Mouse (Mus musculus) CH12.LX (cell line): ENCODE data around the gene Chrna4. TPM values are rescaled to one million over a fixed set of nuclear protein-coding genes. Genes with fewer than 3 reads are reported as not detected.

ENCODE experiments used
- DNase-seq: peaks from one replicate; pipeline ENCODE4 v3.0.0-alpha.2; 2013; ENCODE audit errors: extremely low read depth
- H3K27ac ChIP-seq: 2 replicates; pipeline ENCODE4 v1.5.1; 2012; ENCODE audit warnings: low read depth, mild to moderate bottlenecking, control low read depth, moderate library complexity; ENCODE audit not compliant: insufficient read depth
- H3K27me3 ChIP-seq: replicated peaks from 2 replicates; pipeline ENCODE3; 2012; ENCODE audit warnings: inconsistent platforms
- H3K36me3 ChIP-seq, 2 experiments: replicated peaks in 1 of 2; 2 replicates each; pipeline versions ENCODE3 to v1.6.1; 2012; ENCODE audit warnings: inconsistent platforms in 1 of 2, low read length in 1 of 2, mild to moderate bottlenecking in 1 of 2, mixed read lengths in 1 of 2, moderate library complexity in 1 of 2; ENCODE audit not compliant: control insufficient read depth in 1 of 2, insufficient read depth in 1 of 2
- H3K4me1 ChIP-seq, 2 experiments: 2 replicates each; pipeline ENCODE4 v1.6.1; 2012; ENCODE audit warnings: inconsistent platforms in 1 of 2, moderate library complexity in 1 of 2; ENCODE audit not compliant: insufficient read depth in 2 of 2, control insufficient read depth in 1 of 2
- H3K4me2 ChIP-seq: 2 replicates; pipeline ENCODE4 v1.6.1; 2012; ENCODE audit warnings: low read depth, mild to moderate bottlenecking, control low read depth; ENCODE audit not compliant: poor library complexity, insufficient read depth, severe bottlenecking
- H3K4me3 ChIP-seq, 3 experiments: fragments of 150-350 bp in 1 of 3; sonication (generic) in 1 of 3; replicated peaks in 1 of 3; 2 replicates each; pipeline versions ENCODE3 to v1.5.1; 2011 to 2012; ENCODE audit warnings: low read depth in 2 of 3, low read length in 2 of 3, mild to moderate bottlenecking in 2 of 3, moderate library complexity in 2 of 3, control low read depth in 1 of 3, improper control_type of control experiment in 1 of 3, inconsistent platforms in 1 of 3, mixed read lengths in 1 of 3; ENCODE audit not compliant: poor library complexity in 1 of 3
- H3K79me2 ChIP-seq: replicated peaks from 2 replicates; pipeline ENCODE4 v1.6.1; 2012; ENCODE audit warnings: mild to moderate bottlenecking, moderate library complexity; ENCODE audit not compliant: control insufficient read depth, poor library complexity, insufficient read depth, severe bottlenecking; ENCODE audit errors: extremely low read depth
- H3K9ac ChIP-seq: 2 replicates; pipeline ENCODE4 v1.6.1; 2012; ENCODE audit warnings: low read depth, mild to moderate bottlenecking, control low read depth, moderate library complexity; ENCODE audit not compliant: insufficient read depth
- H3K9me3 ChIP-seq: replicated peaks from 2 replicates; pipeline ENCODE3; 2012; ENCODE audit warnings: low read length, inconsistent platforms, mixed read lengths
- BHLHE40 ChIP-seq: IDR thresholded peaks from 2 replicates; pipeline ENCODE4 v1.6.1; 2011; ENCODE audit warnings: mild to moderate bottlenecking, low read depth, low read length, improper control_type of control experiment
- CTCF ChIP-seq, 2 experiments: IDR thresholded peaks in 1 of 2; conservative IDR thresholded peaks in 1 of 2; 2 replicates each; pipeline ENCODE4 v1.5.1; 2011 to 2012; ENCODE audit warnings: low read depth in 2 of 2, low read length in 2 of 2, improper control_type of control experiment in 1 of 2, inconsistent platforms in 1 of 2, mild to moderate bottlenecking in 1 of 2, moderate library complexity in 1 of 2
- E2F4 ChIP-seq: IDR thresholded peaks from 2 replicates; pipeline ENCODE4 v1.6.1; 2011; ENCODE audit warnings: low read depth, low read length, improper control_type of control experiment; ENCODE audit not compliant: insufficient replicate concordance
- ELF1 ChIP-seq: IDR thresholded peaks from 2 replicates; pipeline ENCODE4 v1.6.1; 2014; ENCODE audit warnings: low read depth, mild to moderate bottlenecking, inconsistent platforms, low read length, improper control_type of control experiment
- ETS1 ChIP-seq: conservative IDR thresholded peaks from 2 replicates; pipeline ENCODE4 v1.6.1; 2012; ENCODE audit warnings: low read depth, mild to moderate bottlenecking, inconsistent platforms, low read length, improper control_type of control experiment, moderate library complexity
- GABPA ChIP-seq: IDR thresholded peaks from 2 replicates; pipeline ENCODE4 v1.6.1; 2012; ENCODE audit warnings: low read depth, low read length, improper control_type of control experiment, inconsistent platforms; ENCODE audit not compliant: insufficient replicate concordance
- JUND ChIP-seq: conservative IDR thresholded peaks from 2 replicates; pipeline ENCODE4 v1.6.1; 2011; ENCODE audit warnings: low read depth, low read length, improper control_type of control experiment
- MXI1 ChIP-seq: IDR thresholded peaks from 2 replicates; pipeline ENCODE4 v1.6.1; 2011; ENCODE audit warnings: mild to moderate bottlenecking, low read depth, low read length, improper control_type of control experiment
- PAX5 ChIP-seq: IDR thresholded peaks from 2 replicates; pipeline ENCODE4 v1.6.1; 2012; ENCODE audit warnings: low read length, inconsistent platforms, mixed read lengths
- POLR2A ChIP-seq: IDR thresholded peaks from 2 replicates; pipeline ENCODE4 v1.6.1; 2011; ENCODE audit warnings: low read depth, mild to moderate bottlenecking, improper control_type of control experiment, low read length
- POLR2AphosphoS2 ChIP-seq: IDR thresholded peaks from 2 replicates; pipeline ENCODE4 v1.6.1; 2011; ENCODE audit warnings: low read depth, low read length, improper control_type of control experiment
- RAD21 ChIP-seq: IDR thresholded peaks from 2 replicates; pipeline ENCODE4 v1.6.1; 2011; ENCODE audit warnings: low read depth, mild to moderate bottlenecking, low read length, improper control_type of control experiment, moderate library complexity
- SIN3A ChIP-seq: IDR thresholded peaks from 2 replicates; pipeline ENCODE4 v1.6.1; 2012; ENCODE audit warnings: low read length, improper control_type of control experiment, inconsistent platforms
- SMC3 ChIP-seq: IDR thresholded peaks from 2 replicates; pipeline ENCODE4 v1.6.1; 2011; ENCODE audit warnings: low read depth, low read length, improper control_type of control experiment
- TBP ChIP-seq: conservative IDR thresholded peaks from 2 replicates; pipeline ENCODE4 v1.6.1; 2011; ENCODE audit warnings: low read depth, low read length, improper control_type of control experiment
- USF1 ChIP-seq: IDR thresholded peaks from 2 replicates; pipeline ENCODE4 v1.6.1; 2014; ENCODE audit warnings: low read depth, mild to moderate bottlenecking, inconsistent platforms, low read length, improper control_type of control experiment
- USF2 ChIP-seq: conservative IDR thresholded peaks from 2 replicates; pipeline ENCODE4 v1.6.1; 2011; ENCODE audit warnings: low read depth, low read length, improper control_type of control experiment
- dilution Hi-C: fragments of 300-500 bp; cut with MboI; formaldehyde crosslinking; loops from 2 replicates; pipeline ENCODE4 v1.14.3; 2020; ENCODE audit warnings: low sequenced_read_pairs; ENCODE audit not compliant: extremely low pct_unique_long_range_greater_than_20kb, extremely low pct_ligation_motif_present
- in situ Hi-C: fragments of 300-500 bp; cut with MboI; formaldehyde crosslinking; loops from 3 replicates; pipeline ENCODE4 v1.14.3; 2019; ENCODE audit warnings: low sequenced_read_pairs, low pct_ligation_motif_present, low pct_unique_long_range_greater_than_20kb, mixed read lengths
- polyA plus RNA-seq: library from polyadenylated mRNA; unstranded; fragments of >175 nt; gene quantifications from 2 replicates; pipeline ENCODE4 v1.2.1, GENCODE M21; 2012; ENCODE audit warnings: low read depth; ENCODE audit not compliant: insufficient read length
- total RNA-seq, 2 experiments: library from RNA; depleted of rRNA; stranded (reverse); fragments of 300-350 nt in 1 of 2; fragments of >200 nt in 1 of 2; gene quantifications; 2 replicates each; pipeline ENCODE4 v1.2.3; 2012 to 2014

The Chrna4 gene
- total and polyA plus RNA-seq, 3 experiments: not detected

DNA sequence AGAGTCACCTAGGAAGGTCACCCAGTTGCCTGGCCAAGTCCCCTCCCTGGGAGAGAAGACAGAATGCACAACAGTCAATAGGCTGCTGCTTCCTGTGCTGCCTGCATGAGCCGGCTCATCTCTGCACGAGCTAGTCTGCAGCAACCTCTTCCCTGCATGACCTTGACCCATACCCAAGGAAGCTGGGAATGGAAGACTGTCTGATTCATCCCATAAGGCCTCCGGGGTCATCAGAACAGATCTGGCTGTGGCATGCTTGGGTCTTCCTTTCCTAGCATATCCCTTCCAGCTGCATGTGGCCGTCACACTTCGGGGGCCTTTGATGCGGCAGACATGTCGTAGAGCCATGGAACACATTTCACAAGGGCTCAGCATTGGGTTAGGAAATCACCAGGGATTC is 8.2 kb downstream of the Chrna4 start:
- Histone ChIP-seq H3K4me1 (peaks cover 0 to 9% of the 10 kb centered on the region in 2 experiments; a peak in 2 of 4 replicates), H3K36me3 (no peaks in the 10 kb centered on the region), H3K27me3 (peaks cover 99% of the 10 kb centered on the region), H3K27ac (no peak overlapping the region), H3K79me2 (no peaks in the 10 kb centered on the region), H3K9ac (no peak overlapping the region), H3K4me2 (no peak overlapping the region), H3K4me3 (no peak overlapping the region), H3K9me3 (no peaks in the 10 kb centered on the region)
- DNase-seq: no peak
- in situ Hi-C loops (no loop called here), dilution Hi-C loops (no loop called here)
- TF ChIP-seq POLR2A (no peak), ELF1 (no peak), RAD21 (no peak), POLR2AphosphoS2 (no peak), CTCF (conservative IDR thresholded peaks at IDR 0.05 in 1 of 2, IDR thresholded peaks at IDR 0.05 in 1 of 2; ENCODE audit: low read depth in 2 of 2, low read length in 2 of 2) (no peak), ETS1 (no peak), USF1 (no peak), PAX5 (no peak), USF2 (no peak), SIN3A (no peak), MXI1 (no peak), TBP (no peak), E2F4 (no peak), JUND (no peak)

DNA sequence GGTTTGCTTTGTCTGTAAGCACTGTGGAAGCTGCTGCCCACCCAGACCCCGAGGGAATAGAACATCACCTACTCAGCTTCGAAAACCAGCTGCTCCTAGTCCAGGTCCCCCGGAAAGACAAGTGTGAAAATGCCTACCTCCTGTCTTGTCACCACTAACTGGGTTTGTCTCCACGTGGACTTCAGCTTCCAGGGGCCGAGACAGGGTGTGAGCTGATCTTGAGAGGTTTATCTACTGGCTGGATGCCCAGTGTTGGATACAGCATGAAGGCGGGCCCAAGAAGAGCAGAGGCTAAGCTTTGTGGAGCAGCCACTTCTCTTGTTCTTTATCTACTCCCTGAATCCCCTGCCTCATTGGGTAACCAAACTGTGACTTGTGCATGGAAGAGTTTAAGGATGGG is 10.0 kb downstream of the Chrna4 start:
- dilution Hi-C loops: no loop called here
- no peak overlapping the region for H3K9ac ChIP-seq
- H3K4me3 ChIP-seq: no peak overlapping the region
- no peak overlapping the region for H3K4me2 ChIP-seq
- peaks cover 11 to 22% of the 10 kb centered on the region in 2 experiments for H3K4me1 ChIP-seq
- peaks cover 99% of the 10 kb centered on the region for H3K27me3 ChIP-seq
- no peaks in the 10 kb centered on the region for H3K36me3 ChIP-seq
- no peak for TF ChIP-seq GABPA
- no peak for DNase-seq
- H3K9me3 ChIP-seq: no peaks in the 10 kb centered on the region
- in situ Hi-C loops: no loop called here
- H3K27ac ChIP-seq: no peak overlapping the region
- no peaks in the 10 kb centered on the region for H3K79me2 ChIP-seq

DNA sequence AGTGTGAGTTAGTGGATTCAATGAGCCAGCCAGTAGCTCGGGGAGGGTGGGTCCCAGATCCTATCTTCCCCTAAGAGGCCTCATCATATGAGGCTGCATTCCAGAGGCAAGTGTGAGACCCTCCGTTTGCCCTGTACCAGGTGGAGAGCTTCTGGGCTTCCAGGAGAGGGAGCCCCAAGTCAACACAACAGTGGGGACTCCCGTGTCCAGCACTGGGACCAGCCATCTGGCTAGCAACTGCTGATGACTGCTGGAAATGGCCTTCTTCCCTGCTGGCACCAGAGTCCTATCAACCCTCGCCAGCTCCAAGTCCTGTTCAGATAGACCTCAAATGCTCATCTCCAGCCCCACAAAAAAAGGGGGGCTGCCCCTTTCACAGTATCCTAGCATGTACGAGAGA is 10.9 kb downstream of the Chrna4 start:
- H3K4me2 ChIP-seq: no peak overlapping the region
- dilution Hi-C loops (no loop called here), in situ Hi-C loops (no loop called here)
- no peaks in the 10 kb centered on the region for H3K79me2 ChIP-seq
- no peak overlapping the region for H3K4me3 ChIP-seq
- no peak overlapping the region for H3K9ac ChIP-seq
- H3K27ac ChIP-seq: no peak overlapping the region
- H3K27me3 ChIP-seq: peaks cover 98% of the 10 kb centered on the region
- DNase-seq: no peak
- TF ChIP-seq SMC3: peak; percentile 30
- TF ChIP-seq CTCF (conservative IDR thresholded peaks at IDR 0.05 in 1 of 2, IDR thresholded peaks at IDR 0.05 in 1 of 2; ENCODE audit: low read depth in 2 of 2, low read length in 2 of 2): peak in 1 of 2 experiments; percentile 56; a peak in 2 of 4 replicates
- TF ChIP-seq BHLHE40: no peak
- TF ChIP-seq RAD21: peak; percentile 43
- no peaks in the 10 kb centered on the region for H3K36me3 ChIP-seq
- peaks cover 11 to 22% of the 10 kb centered on the region in 2 experiments for H3K4me1 ChIP-seq
- no peaks in the 10 kb centered on the region for H3K9me3 ChIP-seq
